In the genomic region with DNA sequence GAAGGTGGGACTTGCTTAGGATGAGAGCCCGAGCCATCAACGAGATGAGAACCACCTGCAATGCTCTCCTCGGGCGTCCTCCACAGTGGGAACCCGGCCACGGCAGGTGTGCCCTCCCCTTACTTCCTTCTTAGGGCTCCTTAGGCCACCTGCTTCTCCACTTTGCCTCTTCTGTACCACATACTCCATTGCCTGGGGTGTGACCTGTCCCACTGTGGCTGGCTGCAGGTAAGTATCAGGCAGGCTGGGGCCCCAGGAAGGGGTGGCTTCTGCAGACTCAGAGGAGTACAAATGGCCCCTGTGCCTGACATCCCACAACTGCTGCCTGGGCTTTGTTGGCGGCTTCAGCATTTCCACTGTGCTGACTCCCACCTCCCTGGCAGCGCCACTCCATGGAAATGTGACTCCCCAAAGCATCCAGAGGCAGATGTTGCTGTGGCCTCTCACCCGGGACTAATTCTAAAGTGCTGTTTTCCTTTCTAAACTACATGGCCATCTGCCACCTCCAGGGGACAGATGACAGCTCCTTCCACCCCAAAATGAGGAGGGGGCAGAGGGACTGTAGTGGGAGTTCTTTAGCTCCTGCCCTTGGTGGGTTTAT, we compare ENCODE assay signal across 8 mouse cellular contexts. TPM values are rescaled to one million over a fixed set of nuclear protein-coding genes. Genes with fewer than 3 reads are reported as not detected.
DNase-seq lines count a peak whose midpoint lies in the region; ATAC-seq and TF ChIP-seq lines count a peak whose summit lies in the region.

No protein-coding gene starts in this region.

- H3K9ac ChIP-seq in intestine, embryonic 16.5 days (ENCODE audit: low read depth, low read length) = peak overlapping the region; percentile 2

- H3K36me3 ChIP-seq in forebrain, embryonic 10.5 days (replicated peaks) = peaks cover 57% of the 10 kb centered on the region
- no peaks in the 10 kb centered on the region; the same call in 1 of the 2 replicates for H3K36me3 ChIP-seq in intestine, embryonic 16.5 days (ENCODE audit: control insufficient read depth, insufficient read depth, low read length)

- H3K27ac ChIP-seq in layer of hippocampus, adult 2 months = peak overlapping the region; percentile 86
- H3K27ac ChIP-seq in forebrain, embryonic 10.5 days = peak overlapping the region; percentile 97
- peak overlapping the region; percentile 74 for H3K27ac ChIP-seq in intestine, embryonic 16.5 days (ENCODE audit: low read length)
- H3K27ac ChIP-seq in olfactory bulb, adult 2 months (ENCODE audit: insufficient read depth, low read depth, low read length) = peak overlapping the region; percentile 57; the same call in 1 of the 2 replicates

- intact Hi-C loops in gastrocnemius, postnatal 36 days (cut with DNase I) = no loop called here

- H3K4me2 ChIP-seq in intestine, embryonic 16.5 days (ENCODE audit: low read depth, low read length) = peak overlapping the region; percentile 40

- H3K4me3 ChIP-seq in layer of hippocampus, adult 2 months = 0 out of 2 replicates have a peak overlapping the region, but pooled peaks have one; percentile 9
- H3K4me3 ChIP-seq in forebrain, embryonic 10.5 days = peak overlapping the region; percentile 37; the same call in 1 of the 2 replicates
- no peak overlapping the region for H3K4me3 ChIP-seq in intestine, embryonic 16.5 days (ENCODE audit: low read length)
- H3K4me3 ChIP-seq in olfactory bulb, adult 2 months (ENCODE audit: insufficient read depth, low read depth, low read length) = no peak overlapping the region

- H3K27me3 ChIP-seq in forebrain, embryonic 10.5 days (ENCODE audit: poor library complexity, severe bottlenecking) = no peaks in the 10 kb centered on the region
- H3K27me3 ChIP-seq in intestine, embryonic 16.5 days (replicated peaks; ENCODE audit: control insufficient read depth, insufficient read depth, low read length) = no peaks in the 10 kb centered on the region

- peak; percentile 36; the same call in 1 of the 2 replicates for ATAC-seq in intestine, embryonic 16.5 days

- no peaks in the 10 kb centered on the region for H3K9me3 ChIP-seq in forebrain, embryonic 10.5 days
- H3K9me3 ChIP-seq in intestine, embryonic 16.5 days (ENCODE audit: control insufficient read depth, low read length) = no peaks in the 10 kb centered on the region

- 55% methylated on average over 9 of the region's 9 CpGs for WGBS in forebrain, embryonic 10.5 days
- WGBS in intestine, embryonic 16.5 days = 42% methylated on average over 9 of the region's 9 CpGs
- 58% methylated on average over 9 of the region's 9 CpGs for WGBS in olfactory bulb, adult 2 months

- TF ChIP-seq POLR2A in olfactory bulb, adult 2 months (IDR thresholded peaks at IDR 0.05; ENCODE audit: insufficient read depth, low read depth, low read length) = no peak

- DNase-seq in layer of hippocampus, adult 2 months (ENCODE audit: low spot score in 2 of 2) = no peak
- DNase-seq in layer of hippocampus, adult 9-10 months (ENCODE audit: low spot score) = no peak
- peak; percentile 35 for DNase-seq in forebrain, embryonic 10.5 days (ENCODE audit: extremely low spot score, low spot score)
- DNase-seq in adrenal gland, postnatal 36 days = no peak
- DNase-seq in gastrocnemius, postnatal 36 days = no peak
- DNase-seq in adrenal gland, postnatal 10 days = no peak

- H3K4me1 ChIP-seq in forebrain, embryonic 10.5 days = peaks cover 100% of the 10 kb centered on the region
- H3K4me1 ChIP-seq in intestine, embryonic 16.5 days (ENCODE audit: control insufficient read depth, insufficient read depth, low read length) = peaks cover 88% of the 10 kb centered on the region
- H3K4me1 ChIP-seq in olfactory bulb, adult 2 months (ENCODE audit: control insufficient read depth, insufficient read depth, low read length) = peaks cover 81% of the 10 kb centered on the region

- TF ChIP-seq CTCF in layer of hippocampus, adult 2 months (conservative IDR thresholded peaks at IDR 0.05) = no peak
- no peak for TF ChIP-seq CTCF in olfactory bulb, adult 2 months (IDR thresholded peaks at IDR 0.05; ENCODE audit: insufficient read depth, low read depth, low read length)

RNA-seq across cellular contexts. Expression of gene Notch1, which starts 27.8 kb away (rescaled TPM):
- total RNA-seq in layer of hippocampus, adult 2 months (2021) = 10 to 100 TPM; 32.7 to 35.7 TPM
- 25.4 and 26.7 TPM in 2 replicates for polyA plus RNA-seq in forebrain, embryonic 10.5 days (2016; fragmentation: Nextera tagmentation; extraction: Ambion mirVana)
- polyA plus RNA-seq in intestine, embryonic 16.5 days (2015; fragmentation: Nextera tagmentation; extraction: Ambion mirVana) = 7.4 and 8.4 TPM in 2 replicates
- 48.1 TPM in 1 of 2 replicates, not detected in the other for polyA plus RNA-seq in olfactory bulb, adult 2 months (2012; ENCODE audit: insufficient read depth, insufficient read length, low replicate concordance, missing spikeins)
- 10 to 100 TPM; 17.5 to 25.5 TPM for total RNA-seq in adrenal gland, postnatal 36 days (2021)
- 1 to 10 TPM; 7.7 to 8.0 TPM for total RNA-seq in gastrocnemius, postnatal 36 days (2021)
- total RNA-seq in adrenal gland, postnatal 10 days (2021) = 10 to 100 TPM; 27.1 to 36.4 TPM

RNA-seq across cellular contexts. Expression of gene Sec16a, which starts 43.6 kb away (rescaled TPM):
- 10 to 100 TPM; 49.3 to 51.3 TPM for total RNA-seq in layer of hippocampus, adult 2 months (2021)
- polyA plus RNA-seq in forebrain, embryonic 10.5 days (2016; fragmentation: Nextera tagmentation; extraction: Ambion mirVana) = 27.0 and 29.8 TPM in 2 replicates
- polyA plus RNA-seq in intestine, embryonic 16.5 days (2015; fragmentation: Nextera tagmentation; extraction: Ambion mirVana) = 19.1 and 20.4 TPM in 2 replicates
- 122 TPM in 1 of 2 replicates, not detected in the other for polyA plus RNA-seq in olfactory bulb, adult 2 months (2012; ENCODE audit: insufficient read depth, insufficient read length, low replicate concordance, missing spikeins)
- total RNA-seq in adrenal gland, postnatal 36 days (2021) = 10 to 100 TPM; 63.2 to 63.3 TPM
- 10 to 100 TPM; 21.0 to 23.9 TPM for total RNA-seq in gastrocnemius, postnatal 36 days (2021)
- total RNA-seq in adrenal gland, postnatal 10 days (2021) = 10 to 100 TPM; 47.6 to 48.4 TPM

Comparison
In these comparisons a context has a peak if more than half of its experiments do, and no peak if none do; other contexts are left out.
1. H3K4me3 ChIP-seq: peak in layer of hippocampus, adult 2 months (single experiment) and forebrain, embryonic 10.5 days (single experiment); none in intestine, embryonic 16.5 days (single experiment) and olfactory bulb, adult 2 months (single experiment).
2. Peak in every context shown above with its lines, with median percentiles within 50 percentile points of each other: H3K27ac ChIP-seq.